1 mouse cellular context compared by ENCODE assay signal in the genomic region with DNA sequence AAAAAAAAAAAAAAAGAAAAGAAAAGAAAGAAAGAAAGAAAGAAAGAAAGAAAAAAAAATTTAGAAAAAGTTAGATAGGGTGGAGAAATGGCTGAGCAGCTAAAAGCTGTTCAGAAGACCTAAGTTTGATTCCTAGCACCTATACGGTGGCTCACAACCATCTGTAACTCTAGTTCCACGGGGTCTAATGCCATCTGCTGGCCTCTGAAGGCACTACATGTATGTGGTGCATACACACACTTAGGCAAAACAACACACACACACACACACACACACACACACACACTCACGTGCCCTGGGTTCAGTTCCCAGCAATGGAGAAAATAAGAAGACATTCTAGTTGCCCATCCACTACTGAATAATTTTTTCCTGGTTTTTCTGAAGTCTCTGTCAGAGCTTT.
TF ChIP-seq lines count a peak whose summit lies in the region.

No protein-coding gene starts in this region.

TF ChIP-seq in MEL, 35 proteins besides CTCF, POLR2A, EP300 and RAD21:
- TF ChIP-seq MAX (IDR thresholded peaks at IDR 0.05; ENCODE audit: low read length) = no peak
- no peak for TF ChIP-seq MXI1 (IDR thresholded peaks at IDR 0.05; ENCODE audit: low read depth, low read length)
- TF ChIP-seq KAT2A (conservative IDR thresholded peaks at IDR 0.05; ENCODE audit: low read depth, low read length) = no peak
- TF ChIP-seq MYB (IDR thresholded peaks at IDR 0.05; ENCODE audit: low read depth, low read length) = no peak
- TF ChIP-seq SMC3 (IDR thresholded peaks at IDR 0.05; ENCODE audit: low read depth, low read length) = peak; percentile 56
- TF ChIP-seq RCOR1 (IDR thresholded peaks at IDR 0.05; ENCODE audit: low read depth, low read length) = no peak
- no peak for TF ChIP-seq POLR2AphosphoS5 (IDR thresholded peaks at IDR 0.05; ENCODE audit: borderline replicate concordance, low read depth, low read length)
- TF ChIP-seq GATA1 (IDR thresholded peaks at IDR 0.05; ENCODE audit: low read depth, low read length) = no peak
- no peak for TF ChIP-seq UBTF (IDR thresholded peaks at IDR 0.05; ENCODE audit: borderline replicate concordance, insufficient read depth, low read depth, low read length)
- TF ChIP-seq ZC3H11A (IDR thresholded peaks at IDR 0.05; ENCODE audit: low read depth, low read length) = peak; percentile 44; the same call in 1 of the 2 replicates
